ENCODE assay signal across 8 mouse cellular contexts in the genomic region with DNA sequence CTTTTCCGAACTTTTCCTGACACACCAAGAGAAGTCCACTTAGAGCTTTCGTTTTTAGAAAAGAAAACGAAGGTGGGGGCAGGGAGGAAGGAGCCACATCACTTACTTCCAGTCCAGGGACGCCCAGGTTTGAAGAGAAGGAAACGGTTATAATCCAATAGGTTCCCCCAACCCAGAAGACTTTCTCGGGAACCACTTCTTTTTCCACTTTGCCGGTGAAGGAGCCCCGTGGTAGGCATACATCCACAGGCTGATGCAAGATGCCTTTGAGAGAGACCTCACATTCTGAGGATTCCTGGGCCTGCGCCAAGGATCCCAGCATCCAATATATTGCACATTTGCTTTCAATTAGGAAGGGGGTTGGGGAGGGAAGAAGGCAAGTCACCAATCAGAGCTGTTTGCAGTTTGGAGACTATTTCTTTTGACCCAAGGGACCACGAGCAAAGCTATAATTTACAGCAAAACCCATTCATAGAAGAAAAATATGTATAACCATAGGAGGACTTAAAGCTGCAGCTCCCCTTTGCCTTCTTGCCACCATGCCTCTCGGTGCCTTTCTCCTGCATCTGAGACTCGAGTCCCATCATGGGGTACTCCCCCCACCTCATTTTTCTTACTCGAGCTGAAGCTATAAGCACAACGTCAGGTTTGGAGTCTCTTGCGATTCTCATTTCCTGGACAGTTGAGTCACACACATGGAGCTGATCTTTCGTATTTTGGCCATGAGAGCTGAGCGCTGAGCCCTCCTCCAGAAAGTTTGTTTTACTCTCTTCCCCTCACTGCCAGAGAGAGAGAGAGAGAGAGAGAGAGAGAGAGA. TPM values are rescaled to one million over a fixed set of nuclear protein-coding genes. Genes with fewer than 3 reads are reported as not detected.
DNase-seq lines count a peak whose midpoint lies in the region; ATAC-seq lines count a peak whose summit lies in the region.

A gene (minus strand): TSS at position 247 of the 817 bp plus-strand sequence.

- peak within 1 kb of the TSS; percentile 37 for H3K4me2 ChIP-seq in hindbrain, embryonic 12.5 days (replicated peaks)
- peak within 1 kb of the TSS; percentile 57 for H3K4me2 ChIP-seq in limb, embryonic 15.5 days

- peak; percentile 32 for DNase-seq in adrenal gland, adult 2 months
- DNase-seq in cerebellum, adult 8-10 months: peak; percentile 25
- peak; percentile 78 for DNase-seq in gastrocnemius, adult 18-20 months (ENCODE audit: low spot score)
- peak; percentile 23 for DNase-seq in ovary, adult 18-20 months (ENCODE audit: low spot score)
- DNase-seq in retina, embryonic 14.5 days (ENCODE audit: low spot score): no peak

- ATAC-seq in hindbrain, embryonic 12.5 days (ENCODE audit: low FRiP score): no peak
- ATAC-seq in limb, embryonic 15.5 days (ENCODE audit: insufficient number of reproducible peaks, low FRiP score, low TSS enrichment, low read depth): peak; percentile 85
- ATAC-seq in monocyte, adult 5-6 weeks (replicated peaks; ENCODE audit: insufficient number of reproducible peaks, low FRiP score, low TSS enrichment, poor library complexity, severe bottlenecking): no peak

- WGBS in hindbrain, embryonic 12.5 days: 65% methylated on average over 17 of the region's 17 CpGs
- WGBS in limb, embryonic 15.5 days: 19% methylated on average over 17 of the region's 17 CpGs

- peak within 1 kb of the TSS; percentile 33 for H3K9ac ChIP-seq in hindbrain, embryonic 12.5 days
- H3K9ac ChIP-seq in limb, embryonic 15.5 days: peak within 1 kb of the TSS; percentile 52

- no peaks in the 10 kb centered on the region for H3K4me1 ChIP-seq in hindbrain, embryonic 12.5 days
- peaks cover 28% of the 10 kb centered on the region for H3K4me1 ChIP-seq in limb, embryonic 15.5 days

- peak within 1 kb of the TSS; percentile 26 for H3K4me3 ChIP-seq in hindbrain, embryonic 12.5 days
- peak within 1 kb of the TSS; percentile 50 for H3K4me3 ChIP-seq in limb, embryonic 15.5 days

- H3K27ac ChIP-seq in hindbrain, embryonic 12.5 days: peak within 1 kb of the TSS; percentile 62
- H3K27ac ChIP-seq in limb, embryonic 15.5 days: peak within 1 kb of the TSS; percentile 98

- H3K36me3 ChIP-seq in hindbrain, embryonic 12.5 days: no peaks in the 10 kb centered on the region
- H3K36me3 ChIP-seq in limb, embryonic 15.5 days: no peaks in the 10 kb centered on the region

- H3K27me3 ChIP-seq in hindbrain, embryonic 12.5 days: no peaks in the 10 kb centered on the region
- H3K27me3 ChIP-seq in limb, embryonic 15.5 days: no peaks in the 10 kb centered on the region

- H3K9me3 ChIP-seq in hindbrain, embryonic 12.5 days (replicated peaks): no peaks in the 10 kb centered on the region
- H3K9me3 ChIP-seq in limb, embryonic 15.5 days: no peaks in the 10 kb centered on the region

RNA-seq across cellular contexts. Expression of the gene that starts here (rescaled TPM):
- 10 to 100 TPM; 17.2 to 23.0 TPM for total RNA-seq in adrenal gland, adult 2 months (2021)
- polyA plus RNA-seq in adrenal gland, adult 2 months (2012; rRNA removed): 2.7 and 3.3 TPM in 2 replicates
- 10 to 100 TPM; 10.1 to 15.8 TPM for total RNA-seq in gastrocnemius, adult 18-20 months (2021)
- 42.1 and 52.5 TPM in 2 replicates for polyA plus RNA-seq in hindbrain, embryonic 12.5 days (2016; fragmentation: Nextera tagmentation; extraction: Ambion mirVana)
- polyA plus RNA-seq in limb, embryonic 15.5 days (2015; fragmentation: Nextera tagmentation; extraction: Ambion mirVana): 87.3 and 91.8 TPM in 2 replicates
- not detected in 3 replicates for total RNA-seq in monocyte, adult 5-6 weeks (2017)

Comparison
In these comparisons a context has a peak if more than half of its experiments do, and no peak if none do; other contexts are left out.
1. RNA of the gene that starts here (total RNA-seq): 17.2 to 23.0 TPM in adrenal gland, adult 2 months and 10.1 to 15.8 TPM in gastrocnemius, adult 18-20 months; not detected in monocyte, adult 5-6 weeks; every median in the first group is over 10 times any median in the second.
2. RNA of the gene that starts here (polyA plus RNA-seq): 87.3 to 91.8 TPM in limb, embryonic 15.5 days and 42.1 to 52.5 TPM in hindbrain, embryonic 12.5 days; 2.7 to 3.3 TPM in adrenal gland, adult 2 months; every median in the first group is over 10 times any median in the second.